Mouse (Mus musculus) kidney, postnatal 0 days (tissue): ENCODE results near the gene Tubb4a. TPM values are rescaled to one million over a fixed set of nuclear protein-coding genes. Genes with fewer than 3 reads are reported as not detected.

Experiments used
- ATAC-seq: fragments of 200-750 bp; cut with Nextera tagmentation; replicated peaks from 2 replicates; pipeline ENCODE4 v1.8.0; 2017; ENCODE audit warnings: low read depth, moderate number of reproducible peaks, moderate TSS enrichment, moderate library complexity; ENCODE audit not compliant: low FRiP score
- DNase-seq: peaks from one replicate; pipeline ENCODE4 v3.0.0-alpha.2; 2016; ENCODE audit warnings: low spot score
- H3K27ac ChIP-seq: fragments of 300-500 bp; sonication (generic); 2 replicates; pipeline ENCODE4 v1.5.1; 2014; ENCODE audit warnings: mild to moderate bottlenecking
- H3K27me3 ChIP-seq: fragments of 300-500 bp; sonication (generic); 2 replicates; pipeline ENCODE4 v1.6.1; 2014; ENCODE audit warnings: low read length, mixed read lengths; ENCODE audit not compliant: insufficient read depth
- H3K36me3 ChIP-seq: fragments of 300-500 bp; sonication (generic); 2 replicates; pipeline ENCODE4 v1.6.1; 2014; ENCODE audit warnings: low read length, mixed read lengths; ENCODE audit not compliant: insufficient read depth
- H3K4me1 ChIP-seq: fragments of 300-500 bp; sonication (generic); replicated peaks from 2 replicates; pipeline ENCODE4 v1.6.1; 2014; ENCODE audit warnings: antibody characterized with exemption, low read length, mixed read lengths; ENCODE audit not compliant: insufficient read depth
- H3K4me2 ChIP-seq: fragments of 300-500 bp; sonication (generic); 2 replicates; pipeline ENCODE4 v1.6.1; 2014; ENCODE audit warnings: mild to moderate bottlenecking, low read length, moderate library complexity, mixed read lengths
- H3K4me3 ChIP-seq: fragments of 300-500 bp; sonication (generic); replicated peaks from 2 replicates; pipeline ENCODE4 v1.5.1; 2014; ENCODE audit warnings: low read depth, low read length
- H3K9ac ChIP-seq: fragments of 300-500 bp; sonication (generic); 2 replicates; pipeline ENCODE4 v1.6.1; 2014; ENCODE audit warnings: low read depth, low read length
- H3K9me3 ChIP-seq: fragments of 300-500 bp; sonication (generic); replicated peaks from 2 replicates; pipeline ENCODE4 v1.6.1; 2016; ENCODE audit warnings: low read length, inconsistent platforms, mixed read lengths
- CTCF ChIP-seq: IDR thresholded peaks from 2 replicates; pipeline ENCODE4 v1.5.1; 2016; ENCODE audit warnings: antibody characterized with exemption, low read depth, mild to moderate bottlenecking, moderate library complexity
- WGBS: fragments of 180-500 bp; shearing (Covaris S2); extraction: QIAGEN DNeasy Blood & Tissue Kit; methylation state at CpG from one replicate; pipeline ENCODE4 v1.1.7; 2014; 5-methylcytosine and 5-hydroxymethylcytosine counted together
- polyA plus RNA-seq: library from polyadenylated mRNA; unstranded; fragments of >200 nt; fragmentation: Nextera tagmentation; extraction: Ambion mirVana; gene quantifications from 2 replicates; pipeline ENCODE4 v1.2.1, GENCODE M21; 2015

The Tubb4a gene
- polyA plus RNA-seq, 1 experiment from 2014 or later: 15.4 TPM

DNA sequence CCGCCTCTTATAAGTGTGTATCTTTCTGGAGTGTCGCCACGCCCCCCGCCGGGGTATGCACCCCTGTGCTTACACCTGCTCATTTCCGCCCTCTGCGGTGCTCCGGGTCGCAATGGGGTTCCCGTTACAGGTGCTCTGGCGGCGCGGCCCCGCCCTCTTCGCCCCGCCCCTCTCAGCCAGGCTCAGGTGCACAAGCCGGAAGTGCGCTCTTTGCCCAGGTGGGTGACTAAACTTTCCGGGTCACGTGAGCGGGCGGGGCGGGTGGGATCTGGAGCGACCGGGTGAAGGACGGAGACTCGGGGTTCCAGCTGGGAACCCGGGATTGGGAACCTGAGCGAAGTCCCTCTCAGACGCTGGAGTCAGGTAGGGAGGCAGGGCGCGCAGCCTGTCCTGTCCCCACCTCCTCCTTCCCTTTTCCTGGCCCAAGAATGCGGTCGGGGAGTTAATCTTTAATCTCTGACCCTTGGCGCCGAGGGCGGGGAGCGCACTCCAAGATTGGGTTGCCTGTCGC lies 25.5 kb downstream of the Tubb4a start:
- ATAC-seq: peak; percentile 46
- TF ChIP-seq CTCF: no peak

DNA sequence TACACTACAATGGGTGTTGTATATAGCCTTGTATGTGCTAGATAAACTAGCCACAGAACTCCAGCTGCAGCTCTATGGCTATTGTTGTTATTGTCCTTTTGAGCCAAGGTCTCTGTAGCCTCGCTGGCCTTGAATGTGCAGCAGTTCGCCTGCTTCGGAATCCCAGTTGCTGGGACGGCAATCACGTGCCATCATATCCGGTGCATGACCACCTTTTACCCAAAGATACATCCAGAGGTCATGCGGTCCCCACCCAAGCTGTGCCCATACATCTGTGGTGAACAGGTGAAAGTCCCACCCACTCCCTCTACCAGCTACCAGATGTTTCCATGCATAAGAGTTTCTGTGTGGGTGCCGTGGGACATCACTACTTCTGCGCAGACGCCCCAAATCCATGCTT lies 26.5 kb downstream of the Tubb4a start:
- TF ChIP-seq CTCF: no peak
- Histone ChIP-seq H3K4me3 (peak overlapping the region; percentile 87; the same call in 1 of the 2 replicates), H3K27me3 (peaks cover 8% of the 10 kb centered on the region), H3K27ac (peak overlapping the region; percentile 76), H3K9ac (no peak overlapping the region), H3K4me1 (peaks cover 9% of the 10 kb centered on the region; the same call in 1 of the 2 replicates), H3K9me3 (no peaks in the 10 kb centered on the region), H3K4me2 (peak overlapping the region; percentile 96), H3K36me3 (no peaks in the 10 kb centered on the region)
- ATAC-seq: no peak
- WGBS: 37% methylated on average over 10 of the region's 10 CpGs
- no peak for DNase-seq

More for the DNA sequence above, 25.5 kb downstream of the Tubb4a start:
- peak; percentile 43 for DNase-seq
- peak overlapping the region; percentile 55 for H3K4me2 ChIP-seq
- peak overlapping the region; percentile 91 for H3K27ac ChIP-seq
- H3K9me3 ChIP-seq: no peaks in the 10 kb centered on the region
- H3K36me3 ChIP-seq: 0 out of 2 replicates have a peak, but pooled peaks cover 2% of the 10 kb centered on the region
- under 1% methylated on average over 37 of the region's 39 CpGs for WGBS
- H3K4me1 ChIP-seq: peaks cover 9% of the 10 kb centered on the region; the same call in 1 of the 2 replicates
- H3K4me3 ChIP-seq: peak overlapping the region; percentile 56
- peak overlapping the region; percentile 75 for H3K9ac ChIP-seq
- H3K27me3 ChIP-seq: peaks cover 8% of the 10 kb centered on the region

DNA sequence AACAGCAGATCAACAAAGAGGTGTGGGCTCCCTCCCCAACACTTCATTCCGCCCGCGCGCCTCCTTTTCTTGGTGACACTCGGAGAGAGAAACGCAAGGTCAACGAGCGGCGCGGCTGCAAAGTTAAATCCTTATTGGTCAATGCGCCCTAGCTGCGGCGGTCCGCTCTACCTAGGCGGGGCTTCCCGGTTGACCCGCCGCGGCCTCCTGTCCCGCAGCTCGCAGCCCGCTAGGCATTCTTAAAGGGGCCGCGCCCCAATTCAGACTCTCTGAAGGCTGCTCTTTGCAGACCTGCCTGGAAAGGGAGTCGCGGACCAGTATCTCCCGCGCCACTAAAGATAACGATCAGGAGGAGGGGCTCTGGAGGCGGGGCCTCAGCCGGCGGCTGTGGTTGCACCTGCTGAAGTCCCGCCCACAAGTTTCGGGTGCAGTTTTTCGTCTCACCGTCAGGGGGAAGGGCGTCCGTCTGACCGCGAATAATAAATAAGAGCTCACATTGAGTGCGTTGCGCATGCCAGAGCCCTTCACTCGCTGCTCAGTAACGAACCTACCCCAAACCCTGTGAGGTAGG lies 27.3 kb downstream of the Tubb4a start:
- Histone ChIP-seq H3K4me3 (peak overlapping the region; percentile 87), H3K9ac (0 out of 2 replicates have a peak overlapping the region, but pooled peaks have one; percentile 86), H3K4me2 (peak overlapping the region; percentile 96), H3K36me3 (no peaks in the 10 kb centered on the region), H3K27me3 (peaks cover 8% of the 10 kb centered on the region), H3K4me1 (peaks cover 9% of the 10 kb centered on the region; the same call in 1 of the 2 replicates), H3K9me3 (no peaks in the 10 kb centered on the region), H3K27ac (peak overlapping the region; percentile 76)
- peak; percentile 68 for TF ChIP-seq CTCF
- WGBS: under 1% methylated on average over 44 of the region's 44 CpGs
- DNase-seq (peak; percentile 98), ATAC-seq (peak; percentile 88)

DNA sequence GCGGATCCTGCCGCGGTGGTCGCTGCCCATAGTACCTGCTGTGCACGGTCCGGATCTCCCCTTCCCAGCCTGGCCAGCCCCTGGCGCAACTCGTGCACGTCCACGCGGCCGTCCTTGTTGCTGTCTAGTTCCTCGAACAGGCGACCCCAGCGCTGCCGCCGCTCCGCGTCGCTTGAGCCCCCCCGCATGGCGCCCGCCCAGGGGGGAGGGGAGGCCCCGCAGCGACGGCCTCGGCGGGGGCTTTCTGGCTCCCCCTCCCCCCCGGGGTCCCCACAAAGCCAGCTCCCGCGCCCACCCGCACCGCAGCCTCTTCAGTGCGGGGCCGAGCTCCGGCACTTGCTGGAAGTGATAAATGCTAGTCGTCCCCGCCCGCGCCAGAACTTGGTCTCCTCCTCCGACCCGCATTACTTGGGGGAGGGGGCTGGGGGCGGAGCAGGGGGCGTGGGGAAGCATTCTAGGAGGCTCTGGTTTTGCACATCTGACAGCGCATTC lies 28.1 kb downstream of the Tubb4a start, which contains the start of gene Slc25a23:
Gene Slc25a23, minus strand, starts transcription at position 378 of the 492 bp plus-strand sequence.
- peak within 1 kb of the TSS; percentile 87 for H3K4me3 ChIP-seq
- peaks cover 9% of the 10 kb centered on the region; the same call in 1 of the 2 replicates for H3K4me1 ChIP-seq
- H3K9me3 ChIP-seq: no peaks in the 10 kb centered on the region
- peak within 1 kb of the TSS; percentile 96 for H3K4me2 ChIP-seq
- H3K27me3 ChIP-seq: peaks cover 8% of the 10 kb centered on the region
- H3K27ac ChIP-seq: peak within 1 kb of the TSS; percentile 76
- TF ChIP-seq CTCF: no peak
- no peaks in the 10 kb centered on the region for H3K36me3 ChIP-seq
- ATAC-seq (peak; percentile 30; the same call in 1 of the 2 replicates), DNase-seq (peak; percentile 84)
- under 1% methylated on average over 41 of the region's 45 CpGs for WGBS
- peak within 1 kb of the TSS; percentile 86 for H3K9ac ChIP-seq

DNA sequence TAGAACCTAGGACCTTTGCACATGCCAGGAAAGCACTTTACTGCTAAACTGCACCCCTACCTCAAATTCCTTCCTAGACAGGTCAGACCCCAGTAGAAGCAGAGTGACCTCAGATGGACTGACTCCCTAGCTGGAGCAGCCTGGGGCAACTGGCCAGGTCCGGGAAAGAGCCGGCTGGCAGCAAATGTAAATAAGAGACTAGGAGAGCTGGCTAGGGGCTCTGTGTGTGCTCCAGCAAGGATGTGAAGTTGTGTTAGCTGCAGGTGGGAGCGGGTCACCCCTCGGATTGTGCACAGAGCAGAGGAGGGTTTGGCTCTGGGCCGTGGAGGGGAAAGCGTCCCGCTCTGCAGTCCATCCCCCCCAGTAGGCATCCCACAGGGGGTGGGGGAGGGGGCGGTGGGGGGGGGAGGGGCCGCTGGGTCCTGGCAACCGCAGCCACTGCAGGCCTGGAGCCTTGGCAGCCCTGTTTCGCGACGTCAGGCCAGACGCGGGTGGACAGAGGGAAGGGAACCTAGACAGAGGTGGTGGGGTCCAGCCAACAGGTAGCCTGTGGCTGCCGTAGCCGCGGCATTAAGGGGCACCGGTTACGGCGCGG lies 28.6 kb downstream of the Tubb4a start, which contains the start of gene Crb3:
Gene Crb3, plus strand, starts transcription at position 215 of the 595 bp plus-strand sequence.
- WGBS: 3% methylated on average over 16 of the region's 22 CpGs
- no peak for TF ChIP-seq CTCF
- peak within 1 kb of the TSS; percentile 87 for H3K4me3 ChIP-seq
- peaks cover 9% of the 10 kb centered on the region; the same call in 1 of the 2 replicates for H3K4me1 ChIP-seq
- H3K36me3 ChIP-seq: no peaks in the 10 kb centered on the region
- peak within 1 kb of the TSS; percentile 96 for H3K4me2 ChIP-seq
- peak within 1 kb of the TSS; percentile 76 for H3K27ac ChIP-seq
- DNase-seq: no peak
- H3K27me3 ChIP-seq: peaks cover 8% of the 10 kb centered on the region
- peak within 1 kb of the TSS; percentile 86 for H3K9ac ChIP-seq
- no peak; the same call in 1 of the 2 replicates for ATAC-seq
- H3K9me3 ChIP-seq: no peaks in the 10 kb centered on the region

DNA sequence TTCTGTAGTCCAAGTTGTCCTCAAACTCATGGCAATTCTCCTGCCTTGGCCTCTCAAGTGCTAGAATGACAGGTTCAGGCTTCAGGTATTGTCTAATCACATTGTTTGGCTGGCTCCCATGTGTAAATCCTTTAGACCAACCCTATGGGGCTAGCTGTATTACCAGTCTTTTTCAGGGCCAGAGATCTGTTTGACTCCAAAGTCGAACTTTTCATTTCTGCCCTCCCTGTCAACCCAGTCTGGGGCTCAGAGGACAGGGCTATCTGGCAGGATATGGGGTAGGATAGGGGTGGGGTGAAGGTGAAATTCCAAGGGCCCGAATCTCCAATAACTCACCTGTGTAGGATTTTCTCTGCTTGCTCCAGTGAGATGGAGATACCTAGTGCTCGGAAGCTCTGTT lies 31.3 kb downstream of the Tubb4a start:
- Histone ChIP-seq H3K27ac (no peak overlapping the region), H3K4me1 (peaks cover 7% of the 10 kb centered on the region; the same call in 1 of the 2 replicates), H3K36me3 (peaks cover 9% of the 10 kb centered on the region), H3K27me3 (no peaks in the 10 kb centered on the region), H3K9me3 (no peaks in the 10 kb centered on the region), H3K9ac (no peak overlapping the region), H3K4me2 (no peak overlapping the region), H3K4me3 (no peak overlapping the region)
- no peak for DNase-seq
- no peak for TF ChIP-seq CTCF
- WGBS: 87% methylated on average over 3 of the region's 3 CpGs
- no peak for ATAC-seq
